Mouse (Mus musculus) thymus, postnatal 36 days (tissue): ENCODE results near the gene Gab1.
A peak's percentile ranks its signal among the peaks of the same experiment; 100 is the strongest.

Source experiments
- DNase-seq, 2 experiments: peaks; one replicate each; pipeline ENCODE4 v3.0.0; 2022; ENCODE audit warnings: mixed read lengths in 2 of 2

Gene Gab1

GRCm38 (mm10) chr8:80842514-80842913, 37.8 kb downstream of the Gab1 start:
- no peak for DNase-seq

GRCm38 (mm10) chr8:80840090-80840489, 40.2 kb downstream of the Gab1 start:
- DNase-seq = no peak

- DNase-seq = no peak
Observed at GRCm38 (mm10) chr8:80838199-80838598, 42.1 kb downstream of the Gab1 start.

- DNase-seq = no peak
Observed at GRCm38 (mm10) chr8:80835401-80835800, 44.9 kb downstream of the Gab1 start.

GRCm38 (mm10) chr8:80834443-80834842, 45.9 kb downstream of the Gab1 start:
- no peak for DNase-seq

GRCm38 (mm10) chr8:80832534-80832933, 47.8 kb downstream of the Gab1 start:
- DNase-seq = no peak

GRCm38 (mm10) chr8:80831876-80832524, 48.3 kb downstream of the Gab1 start:
- no peak for DNase-seq

GRCm38 (mm10) chr8:80830724-80831566, 49.4 kb downstream of the Gab1 start:
- DNase-seq = no peak

GRCm38 (mm10) chr8:80830141-80830540, 50.2 kb downstream of the Gab1 start:
- no peak for DNase-seq

- no peak for DNase-seq
Observed at GRCm38 (mm10) chr8:80826996-80827395, 53.3 kb downstream of the Gab1 start.

GRCm38 (mm10) chr8:80825136-80825535, 55.2 kb downstream of the Gab1 start:
- DNase-seq = no peak

- DNase-seq = no peak
Observed at GRCm38 (mm10) chr8:80824426-80824825, 55.9 kb downstream of the Gab1 start.

- no peak for DNase-seq
Observed at GRCm38 (mm10) chr8:80823250-80823649, 57.1 kb downstream of the Gab1 start.

GRCm38 (mm10) chr8:80821367-80822225, 58.7 kb downstream of the Gab1 start:
- DNase-seq = no peak

- DNase-seq = no peak
Observed at GRCm38 (mm10) chr8:80818978-80819377, 61.3 kb downstream of the Gab1 start.

GRCm38 (mm10) chr8:80817065-80817464, 63.3 kb downstream of the Gab1 start:
- DNase-seq = no peak

- DNase-seq = no peak
Observed at GRCm38 (mm10) chr8:80815179-80815578, 65.1 kb downstream of the Gab1 start.

GRCm38 (mm10) chr8:80814087-80814791, 66.1 kb downstream of the Gab1 start:
- no peak for DNase-seq

GRCm38 (mm10) chr8:80813439-80813838, 66.9 kb downstream of the Gab1 start:
- peak in 1 of 2 experiments; percentile 12 for DNase-seq

- no peak for DNase-seq
Observed at GRCm38 (mm10) chr8:80811591-80811991, 68.7 kb downstream of the Gab1 start.

- no peak for DNase-seq
Observed at GRCm38 (mm10) chr8:80810916-80811315, 69.4 kb downstream of the Gab1 start.

- DNase-seq = no peak
Observed at GRCm38 (mm10) chr8:80810442-80810841, 69.9 kb downstream of the Gab1 start.
